ENCODE assay signal across 21 mouse cellular contexts in genomic region chr2:4909909-4910308, GRCm38 (mm10). TPM values are rescaled to one million over a fixed set of nuclear protein-coding genes. Genes with fewer than 3 reads are reported as not detected.
DNase-seq lines count a peak whose midpoint lies in the region; ATAC-seq and TF ChIP-seq lines count a peak whose summit lies in the region.
"Had no signal": no experiment of that assay in that cellular context is flagged by ENCODE, and none has a peak within 500 bp of the region (broad histone marks: within the 10 kb centered on the region; RNA-seq: fewer than 3 reads in every experiment).

No protein-coding gene starts in this region.

- H3K4me1 ChIP-seq in intestine, embryonic 16.5 days (ENCODE audit: control insufficient read depth, insufficient read depth, low read length): no peaks in the 10 kb centered on the region
- H3K4me1 ChIP-seq in intestine, postnatal 0 days (replicated peaks; ENCODE audit: control insufficient read depth, insufficient read depth, low read length): no peaks in the 10 kb centered on the region
- H3K4me1 ChIP-seq in kidney, embryonic 16.5 days (ENCODE audit: insufficient read depth, low read length): no peaks in the 10 kb centered on the region
- peaks cover 3% of the 10 kb centered on the region for H3K4me1 ChIP-seq in liver, embryonic 11.5 days (replicated peaks; ENCODE audit: control insufficient read depth, insufficient read depth, low read length)
- peaks cover 17% of the 10 kb centered on the region for H3K4me1 ChIP-seq in liver, embryonic 12.5 days
- H3K4me1 ChIP-seq in lung, postnatal 0 days (ENCODE audit: insufficient read depth, low read depth, low read length): no peaks in the 10 kb centered on the region; the same call in 1 of the 2 replicates
- H3K4me1 ChIP-seq: embryonic facial prominence, embryonic 15.5 days; heart, embryonic 13.5 days had no signal

- WGBS in intestine, embryonic 16.5 days: 62% methylated on average over 6 of the region's 6 CpGs
- WGBS in intestine, postnatal 0 days: 63% methylated on average over 6 of the region's 6 CpGs
- 65% methylated on average over 6 of the region's 6 CpGs for WGBS in kidney, embryonic 16.5 days
- WGBS in liver, embryonic 11.5 days: 72% methylated on average over 6 of the region's 6 CpGs
- 65% methylated on average over 6 of the region's 6 CpGs for WGBS in liver, embryonic 12.5 days (ENCODE audit: insufficient replicate concordance)
- 61% methylated on average over 6 of the region's 6 CpGs for WGBS in lung, postnatal 0 days

- TF ChIP-seq EP300 in lung, postnatal 0 days (IDR thresholded peaks at IDR 0.05): no peak

- H3K4me3 ChIP-seq in intestine, embryonic 16.5 days (ENCODE audit: low read length): no peak overlapping the region
- H3K4me3 ChIP-seq in intestine, postnatal 0 days (ENCODE audit: low read depth, low read length): no peak overlapping the region
- no peak overlapping the region for H3K4me3 ChIP-seq in kidney, embryonic 16.5 days (ENCODE audit: low read length)
- H3K4me3 ChIP-seq in liver, embryonic 11.5 days (ENCODE audit: low read depth, low read length): no peak overlapping the region
- H3K4me3 ChIP-seq in liver, embryonic 12.5 days: no peak overlapping the region
- no peak overlapping the region for H3K4me3 ChIP-seq in lung, postnatal 0 days (ENCODE audit: low read depth, low read length)
- H3K4me3 ChIP-seq: embryonic facial prominence, embryonic 15.5 days; erythroblast, embryonic 14.5 days; forebrain, embryonic 10.5 days; gastrocnemius, adult 2 months; heart, embryonic 13.5 days had no signal

- peaks cover 11% of the 10 kb centered on the region for H3K36me3 ChIP-seq in intestine, embryonic 16.5 days (ENCODE audit: control insufficient read depth, insufficient read depth, low read length)
- H3K36me3 ChIP-seq in intestine, postnatal 0 days (ENCODE audit: control insufficient read depth, insufficient read depth): peaks cover 33% of the 10 kb centered on the region
- peaks cover 28% of the 10 kb centered on the region for H3K36me3 ChIP-seq in kidney, embryonic 16.5 days (ENCODE audit: insufficient read depth, low read length)
- H3K36me3 ChIP-seq in liver, embryonic 11.5 days (ENCODE audit: control insufficient read depth, insufficient read depth, low read length): peaks cover 26% of the 10 kb centered on the region
- peaks cover 43% of the 10 kb centered on the region for H3K36me3 ChIP-seq in liver, embryonic 12.5 days
- peaks cover 3% of the 10 kb centered on the region; the same call in 1 of the 2 replicates for H3K36me3 ChIP-seq in lung, postnatal 0 days (ENCODE audit: insufficient read depth, low read length)

- H3K27me3 ChIP-seq in intestine, embryonic 16.5 days (replicated peaks; ENCODE audit: control insufficient read depth, insufficient read depth, low read length): no peaks in the 10 kb centered on the region
- no peaks in the 10 kb centered on the region for H3K27me3 ChIP-seq in intestine, postnatal 0 days (replicated peaks; ENCODE audit: control insufficient read depth, insufficient read depth, low read length)
- no peaks in the 10 kb centered on the region for H3K27me3 ChIP-seq in kidney, embryonic 16.5 days (ENCODE audit: insufficient read depth, low read length)
- no peaks in the 10 kb centered on the region for H3K27me3 ChIP-seq in liver, embryonic 11.5 days (replicated peaks; ENCODE audit: control insufficient read depth, insufficient read depth, low read length)
- no peaks in the 10 kb centered on the region for H3K27me3 ChIP-seq in liver, embryonic 12.5 days (replicated peaks)
- H3K27me3 ChIP-seq in lung, postnatal 0 days (replicated peaks; ENCODE audit: insufficient read depth, low read length): no peaks in the 10 kb centered on the region
- H3K27me3 ChIP-seq: embryonic facial prominence, embryonic 15.5 days; heart, embryonic 13.5 days had no signal

- H3K9ac ChIP-seq in intestine, embryonic 16.5 days (ENCODE audit: low read depth, low read length): no peak overlapping the region
- H3K9ac ChIP-seq in intestine, postnatal 0 days (ENCODE audit: low read depth, low read length): no peak overlapping the region
- no peak overlapping the region for H3K9ac ChIP-seq in kidney, embryonic 16.5 days (replicated peaks; ENCODE audit: low read length)
- no peak overlapping the region for H3K9ac ChIP-seq in liver, embryonic 11.5 days (ENCODE audit: low read depth, low read length)
- H3K9ac ChIP-seq in liver, embryonic 12.5 days: no peak overlapping the region
- no peak overlapping the region for H3K9ac ChIP-seq in lung, postnatal 0 days (replicated peaks; ENCODE audit: low read depth)
- H3K9ac ChIP-seq: embryonic facial prominence, embryonic 15.5 days; heart, embryonic 13.5 days had no signal

- TF ChIP-seq CTCF in intestine, postnatal 0 days (IDR thresholded peaks at IDR 0.05; ENCODE audit: low read depth): no peak
- TF ChIP-seq CTCF in lung, postnatal 0 days (IDR thresholded peaks at IDR 0.05): no peak

- DNase-seq in kidney, adult 9 months: peak; percentile 58
- no peak for DNase-seq in liver, embryonic 11.5 days (ENCODE audit: low spot score)
- no peak for DNase-seq in lung, postnatal 0 days (ENCODE audit: low spot score)
- no peak for DNase-seq in lung, postnatal 4 days
- DNase-seq: adrenal gland, postnatal 10 days; cerebellum, adult 11 months; cerebellum, adult 8-10 months; cerebellum, postnatal 14 days; embryo, embryonic 11 days; gastrocnemius, adult 2 months; gastrocnemius, postnatal 25 days; heart, postnatal 4 days had no signal

- no peak overlapping the region for H3K4me2 ChIP-seq in intestine, embryonic 16.5 days (ENCODE audit: low read depth, low read length)
- H3K4me2 ChIP-seq in intestine, postnatal 0 days (replicated peaks; ENCODE audit: low read depth): no peak overlapping the region
- no peak overlapping the region for H3K4me2 ChIP-seq in kidney, embryonic 16.5 days (replicated peaks; ENCODE audit: low read depth, low read length)
- H3K4me2 ChIP-seq in liver, embryonic 11.5 days: no peak overlapping the region
- no peak overlapping the region for H3K4me2 ChIP-seq in liver, embryonic 12.5 days
- no peak overlapping the region for H3K4me2 ChIP-seq in lung, postnatal 0 days (replicated peaks; ENCODE audit: low read depth, low read length)
- H3K4me2 ChIP-seq: embryonic facial prominence, embryonic 15.5 days; heart, embryonic 13.5 days had no signal

- ATAC-seq in intestine, embryonic 16.5 days: 0 out of 2 replicates have a peak, but pooled peaks have one; percentile 19
- ATAC-seq in intestine, postnatal 0 days: no peak
- no peak for ATAC-seq in kidney, embryonic 16.5 days (ENCODE audit: low FRiP score, low TSS enrichment)
- 0 out of 2 replicates have a peak, but pooled peaks have one; percentile 40 for ATAC-seq in liver, embryonic 11.5 days (replicated peaks; ENCODE audit: low FRiP score)
- ATAC-seq in liver, embryonic 12.5 days: no peak
- no peak for ATAC-seq in lung, postnatal 0 days
- ATAC-seq: forebrain, embryonic 14.5 days had no signal

- H3K9me3 ChIP-seq in intestine, embryonic 16.5 days (ENCODE audit: control insufficient read depth, low read length): no peaks in the 10 kb centered on the region
- no peaks in the 10 kb centered on the region for H3K9me3 ChIP-seq in intestine, postnatal 0 days (ENCODE audit: control insufficient read depth)
- no peaks in the 10 kb centered on the region for H3K9me3 ChIP-seq in kidney, embryonic 16.5 days (ENCODE audit: low read length)
- H3K9me3 ChIP-seq in liver, embryonic 11.5 days (ENCODE audit: control insufficient read depth, low read length): peaks cover 2% of the 10 kb centered on the region; the same call in 1 of the 2 replicates
- H3K9me3 ChIP-seq in liver, embryonic 12.5 days (replicated peaks): peaks cover 6% of the 10 kb centered on the region; the same call in 1 of the 2 replicates
- no peaks in the 10 kb centered on the region for H3K9me3 ChIP-seq in lung, postnatal 0 days (ENCODE audit: low read length)
- H3K9me3 ChIP-seq: embryonic facial prominence, embryonic 15.5 days had no signal

- no peak overlapping the region; the same call in 1 of the 2 replicates for H3K27ac ChIP-seq in intestine, embryonic 16.5 days (ENCODE audit: low read length)
- no peak overlapping the region for H3K27ac ChIP-seq in intestine, postnatal 0 days (ENCODE audit: low read depth, low read length)
- H3K27ac ChIP-seq in kidney, embryonic 16.5 days (ENCODE audit: low read length): no peak overlapping the region
- no peak overlapping the region for H3K27ac ChIP-seq in liver, embryonic 11.5 days (ENCODE audit: low read depth, low read length)
- H3K27ac ChIP-seq in liver, embryonic 12.5 days: no peak overlapping the region
- 0 out of 2 replicates have a peak overlapping the region, but pooled peaks have one; percentile 11 for H3K27ac ChIP-seq in lung, postnatal 0 days (ENCODE audit: low read length)
- H3K27ac ChIP-seq: embryonic facial prominence, embryonic 15.5 days; forebrain, embryonic 10.5 days; gastrocnemius, adult 2 months; heart, embryonic 13.5 days had no signal

RNA-seq across cellular contexts. Expression of gene Phyh, which starts 8.9 kb away (rescaled TPM):
- 102 and 112 TPM in 2 replicates for polyA plus RNA-seq in intestine, embryonic 16.5 days (2015; fragmentation: Nextera tagmentation; extraction: Ambion mirVana)
- 210 and 230 TPM in 2 replicates for polyA plus RNA-seq in intestine, postnatal 0 days (2015; fragmentation: Nextera tagmentation; extraction: Ambion mirVana)
- polyA plus RNA-seq in kidney, embryonic 16.5 days (2015; fragmentation: Nextera tagmentation; extraction: Ambion mirVana): 69.7 and 71.7 TPM in 2 replicates
- polyA plus RNA-seq in liver, embryonic 11.5 days (2014; fragmentation: Nextera tagmentation; extraction: Ambion mirVana): 42.1 and 45.1 TPM in 2 replicates
- 38.7 and 39.2 TPM in 2 replicates for polyA plus RNA-seq in liver, embryonic 12.5 days (2016; fragmentation: Nextera tagmentation; extraction: Ambion mirVana)
- 76.5 and 86.9 TPM in 2 replicates for polyA plus RNA-seq in lung, postnatal 0 days (2015; fragmentation: Nextera tagmentation; extraction: Ambion mirVana)

RNA-seq across cellular contexts. Expression of gene Sephs1, which starts 28.5 kb away (rescaled TPM):
- polyA plus RNA-seq in intestine, embryonic 16.5 days (2015; fragmentation: Nextera tagmentation; extraction: Ambion mirVana): 48.7 and 51.5 TPM in 2 replicates
- 23.9 and 24.1 TPM in 2 replicates for polyA plus RNA-seq in intestine, postnatal 0 days (2015; fragmentation: Nextera tagmentation; extraction: Ambion mirVana)
- 81.0 and 82.4 TPM in 2 replicates for polyA plus RNA-seq in kidney, embryonic 16.5 days (2015; fragmentation: Nextera tagmentation; extraction: Ambion mirVana)
- 65.3 and 71.2 TPM in 2 replicates for polyA plus RNA-seq in liver, embryonic 11.5 days (2014; fragmentation: Nextera tagmentation; extraction: Ambion mirVana)
- 47.6 and 49.2 TPM in 2 replicates for polyA plus RNA-seq in liver, embryonic 12.5 days (2016; fragmentation: Nextera tagmentation; extraction: Ambion mirVana)
- polyA plus RNA-seq in lung, postnatal 0 days (2015; fragmentation: Nextera tagmentation; extraction: Ambion mirVana): 34.3 and 34.6 TPM in 2 replicates

Comparison
In these comparisons a context has a peak if more than half of its experiments do, and no peak if none do; other contexts are left out.
1. ATAC-seq: peak in intestine, embryonic 16.5 days (single experiment) and liver, embryonic 11.5 days (single experiment); none in intestine, postnatal 0 days (single experiment), kidney, embryonic 16.5 days (single experiment), liver, embryonic 12.5 days (single experiment) and lung, postnatal 0 days (single experiment).